Mouse (Mus musculus) MEL (cell line): ENCODE results near the gene Gm38392. TPM values are rescaled to one million over a fixed set of nuclear protein-coding genes. Genes with fewer than 3 reads are reported as not detected.

Source experiments
- DNase-seq: peaks from one replicate; pipeline ENCODE4 v3.0.0; 2011; ENCODE audit warnings: low read depth, low spot score
- H3K27ac ChIP-seq: 2 replicates; pipeline ENCODE4 v1.5.1; 2012; ENCODE audit warnings: low read depth, mild to moderate bottlenecking, control low read depth, low read length, moderate library complexity; ENCODE audit not compliant: control insufficient read depth
- H3K27me3 ChIP-seq, 2 experiments: fragments of 150-350 bp in 1 of 2; sonication (generic) in 1 of 2; 2 replicates each; pipeline ENCODE4 v1.6.1; 2012; ENCODE audit warnings: low read length in 2 of 2, mild to moderate bottlenecking in 2 of 2, improper control_type of control experiment in 1 of 2, moderate library complexity in 1 of 2; ENCODE audit not compliant: insufficient read depth in 2 of 2, control insufficient read depth in 1 of 2
- H3K36me3 ChIP-seq, 2 experiments: 2 replicates each; pipeline ENCODE4 v1.6.1; 2012 to 2014; ENCODE audit warnings: low read length in 2 of 2, improper control_type of control experiment in 1 of 2, inconsistent platforms in 1 of 2, mild to moderate bottlenecking in 1 of 2; ENCODE audit not compliant: insufficient read depth in 2 of 2, control insufficient read depth in 1 of 2
- H3K4me1 ChIP-seq, 2 experiments: fragments of 150-350 bp in 1 of 2; sonication (generic) in 1 of 2; 2 replicates each; pipeline ENCODE4 v1.6.1; 2012; ENCODE audit warnings: low read length in 2 of 2, improper control_type of control experiment in 1 of 2, mild to moderate bottlenecking in 1 of 2; ENCODE audit not compliant: insufficient read depth in 2 of 2, control insufficient read depth in 1 of 2
- H3K4me3 ChIP-seq, 2 experiments: fragments of 150-350 bp in 1 of 2; sonication (generic) in 1 of 2; 2 replicates each; pipeline ENCODE4 v1.5.1; 2012; ENCODE audit warnings: low read depth in 2 of 2, low read length in 2 of 2, mild to moderate bottlenecking in 2 of 2, moderate library complexity in 2 of 2, control low read depth in 1 of 2, improper control_type of control experiment in 1 of 2; ENCODE audit not compliant: control insufficient read depth in 1 of 2, insufficient read depth in 1 of 2
- H3K79me2 ChIP-seq: 2 replicates; pipeline ENCODE4 v1.6.1; 2012; ENCODE audit warnings: mild to moderate bottlenecking, low read length, moderate library complexity; ENCODE audit not compliant: control insufficient read depth, poor library complexity, insufficient read depth
- H3K9ac ChIP-seq: 2 replicates; pipeline ENCODE4 v1.6.1; 2012; ENCODE audit warnings: low read depth, mild to moderate bottlenecking, control low read depth, low read length, moderate library complexity; ENCODE audit not compliant: control insufficient read depth, poor library complexity, severe bottlenecking
- H3K9me3 ChIP-seq: fragments of 150-350 bp; sonication (generic); replicated peaks from 2 replicates; pipeline ENCODE4 v1.6.1; 2012; ENCODE audit warnings: mild to moderate bottlenecking, low read length, improper control_type of control experiment, moderate library complexity; ENCODE audit not compliant: insufficient read depth
- CHD1 ChIP-seq: IDR thresholded peaks from 2 replicates; pipeline ENCODE4 v1.6.1; 2012; ENCODE audit warnings: low read depth, mild to moderate bottlenecking, inconsistent platforms, low read length, improper control_type of control experiment
- CHD2 ChIP-seq: IDR thresholded peaks from 2 replicates; pipeline ENCODE4 v1.6.1; 2011; ENCODE audit warnings: low read length, improper control_type of control experiment
- E2F4 ChIP-seq: IDR thresholded peaks from 2 replicates; pipeline ENCODE4 v1.6.1; 2011; ENCODE audit warnings: low read depth, low read length, improper control_type of control experiment, borderline replicate concordance
- ELF1 ChIP-seq: IDR thresholded peaks from 2 replicates; pipeline ENCODE4 v1.6.1; 2014; ENCODE audit warnings: low read depth, mild to moderate bottlenecking, inconsistent platforms, low read length, improper control_type of control experiment, moderate library complexity
- EP300 ChIP-seq, 2 experiments: IDR thresholded peaks; 2 replicates each; pipeline ENCODE4 v1.6.1; 2011; ENCODE audit warnings: improper control_type of control experiment in 2 of 2, low read length in 2 of 2, low read depth in 1 of 2, mild to moderate bottlenecking in 1 of 2
- ETS1 ChIP-seq: IDR thresholded peaks from 2 replicates; pipeline ENCODE4 v1.6.1; 2012; ENCODE audit warnings: low read depth, mild to moderate bottlenecking, inconsistent platforms, low read length, improper control_type of control experiment, moderate library complexity
- GATA1 ChIP-seq: IDR thresholded peaks from 2 replicates; pipeline ENCODE4 v1.6.1; 2011; ENCODE audit warnings: low read depth, low read length, improper control_type of control experiment
- JUND ChIP-seq: IDR thresholded peaks from 2 replicates; pipeline ENCODE4 v1.6.1; 2011; ENCODE audit warnings: low read depth, mild to moderate bottlenecking, improper control_type of control experiment, low read length
- KAT2A ChIP-seq: conservative IDR thresholded peaks from 2 replicates; pipeline ENCODE4 v1.6.1; 2012; ENCODE audit warnings: low read depth, low read length, improper control_type of control experiment, inconsistent platforms
- MAFK ChIP-seq: IDR thresholded peaks from 2 replicates; pipeline ENCODE4 v1.6.1; 2011; ENCODE audit warnings: low read depth, mild to moderate bottlenecking, low read length, improper control_type of control experiment, borderline replicate concordance
- MAX ChIP-seq: IDR thresholded peaks from 2 replicates; pipeline ENCODE4 v1.6.1; 2011; ENCODE audit warnings: low read length, improper control_type of control experiment
- MAZ ChIP-seq: IDR thresholded peaks from 2 replicates; pipeline ENCODE4 v1.6.1; 2012; ENCODE audit warnings: low read depth, mild to moderate bottlenecking, inconsistent platforms, low read length, improper control_type of control experiment
- MYC ChIP-seq: IDR thresholded peaks from 2 replicates; pipeline ENCODE4 v1.6.1; 2011; ENCODE audit warnings: low read depth, mild to moderate bottlenecking, low read length, improper control_type of control experiment, moderate library complexity
- NELFE ChIP-seq: IDR thresholded peaks from 2 replicates; pipeline ENCODE4 v1.6.1; 2011; ENCODE audit warnings: low read depth, low read length, improper control_type of control experiment
- NRF1 ChIP-seq: IDR thresholded peaks from 2 replicates; pipeline ENCODE4 v1.6.1; 2014; ENCODE audit warnings: low read depth, mild to moderate bottlenecking, inconsistent platforms, low read length, improper control_type of control experiment, moderate library complexity; ENCODE audit not compliant: poor library complexity, insufficient read depth, severe bottlenecking
- POLR2AphosphoS2 ChIP-seq: IDR thresholded peaks from 2 replicates; pipeline ENCODE4 v1.6.1; 2011; ENCODE audit warnings: low read length, improper control_type of control experiment
- POLR2AphosphoS5 ChIP-seq: IDR thresholded peaks from 2 replicates; pipeline ENCODE4 v1.6.1; 2012; ENCODE audit warnings: low read depth, borderline replicate concordance, mild to moderate bottlenecking, inconsistent platforms, low read length, moderate library complexity, mixed read lengths
- RAD21 ChIP-seq: IDR thresholded peaks from 2 replicates; pipeline ENCODE4 v1.6.1; 2011; ENCODE audit warnings: mild to moderate bottlenecking, low read depth, low read length, improper control_type of control experiment
- RCOR1 ChIP-seq: IDR thresholded peaks from 2 replicates; pipeline ENCODE4 v1.6.1; 2012; ENCODE audit warnings: low read depth, mild to moderate bottlenecking, inconsistent platforms, low read length, improper control_type of control experiment
- SIN3A ChIP-seq: IDR thresholded peaks from 2 replicates; pipeline ENCODE4 v1.6.1; 2012; ENCODE audit warnings: low read length, improper control_type of control experiment, inconsistent platforms
- UBTF ChIP-seq: IDR thresholded peaks from 2 replicates; pipeline ENCODE4 v1.6.1; 2012; ENCODE audit warnings: low read depth, mild to moderate bottlenecking, inconsistent platforms, low read length, improper control_type of control experiment, moderate library complexity, borderline replicate concordance; ENCODE audit not compliant: insufficient read depth
- USF1 ChIP-seq: IDR thresholded peaks from 2 replicates; pipeline ENCODE4 v1.6.1; 2014; ENCODE audit warnings: low read depth, mild to moderate bottlenecking, inconsistent platforms, low read length, improper control_type of control experiment, moderate library complexity
- USF2 ChIP-seq, 2 experiments: IDR thresholded peaks; 2 replicates each; pipeline ENCODE4 v1.6.1; 2011 to 2012; ENCODE audit warnings: improper control_type of control experiment in 2 of 2, low read length in 2 of 2, borderline replicate concordance in 1 of 2, inconsistent platforms in 1 of 2, low read depth in 1 of 2, mild to moderate bottlenecking in 1 of 2; ENCODE audit not compliant: insufficient read depth in 1 of 2
- ZKSCAN1 ChIP-seq: IDR thresholded peaks from 2 replicates; pipeline ENCODE4 v1.6.1; 2012; ENCODE audit warnings: low read depth, mild to moderate bottlenecking, inconsistent platforms, low read length, improper control_type of control experiment, moderate library complexity
- ZMIZ1 ChIP-seq: IDR thresholded peaks from 2 replicates; pipeline ENCODE4 v1.6.1; 2012; ENCODE audit warnings: low read depth, mild to moderate bottlenecking, inconsistent platforms, low read length, improper control_type of control experiment, moderate library complexity
- polyA plus RNA-seq, 2 experiments: library from polyadenylated mRNA; stranded (reverse) in 1 of 2; unstranded in 1 of 2; fragments of >175 nt in 1 of 2; fragments of >200 nt in 1 of 2; gene quantifications; 2 replicates each; pipeline versions ENCODE4 v1.2.1 to v1.2.4; 2012; ENCODE audit warnings: low replicate concordance in 2 of 2, low read depth in 1 of 2; ENCODE audit not compliant: insufficient read length in 2 of 2, insufficient read depth in 1 of 2, missing spikeins in 1 of 2
- total RNA-seq: library from RNA; depleted of rRNA; stranded (reverse); fragments of 300-350 nt; gene quantifications from 2 replicates; pipeline ENCODE4 v1.2.3, GENCODE M21; 2012

Gene Gm38392
- total and polyA plus RNA-seq, 3 experiments, result 0.69 to 0.84 TPM; not detected in 1

- H3K79me2 ChIP-seq, result no peaks in the 10 kb centered on the region
- no peak overlapping the region for H3K27ac ChIP-seq
- H3K9me3 ChIP-seq, result no peaks in the 10 kb centered on the region
- H3K27me3 ChIP-seq, result peaks cover 26 to 34% of the 10 kb centered on the region in 2 experiments
- H3K36me3 ChIP-seq, result peaks cover 0 to 5% of the 10 kb centered on the region in 2 experiments; a peak in 1 of 4 replicates
- TF ChIP-seq NELFE, result no peak
- TF ChIP-seq EP300 (IDR thresholded peaks at IDR 0.05; ENCODE audit: low read depth in 1 of 2, low read length in 2 of 2), result no peak
- no peak for TF ChIP-seq RCOR1
- no peak for TF ChIP-seq MAX
- TF ChIP-seq SIN3A, result no peak
- TF ChIP-seq GATA1, result no peak
- no peak for TF ChIP-seq MAZ
- TF ChIP-seq KAT2A, result no peak
- TF ChIP-seq ELF1, result no peak
- TF ChIP-seq USF1, result no peak
- no peak for TF ChIP-seq E2F4
- TF ChIP-seq RAD21, result no peak
- TF ChIP-seq UBTF, result no peak
- no peak for TF ChIP-seq CHD2
- no peak for TF ChIP-seq ETS1
- no peak for DNase-seq
- no peak overlapping the region for H3K9ac ChIP-seq
- H3K4me1 ChIP-seq, result peaks cover 0 to 5% of the 10 kb centered on the region in 2 experiments; a peak in 2 of 4 replicates
- no peak overlapping the region for H3K4me3 ChIP-seq
Observed at GRCm38 (mm10) chr3:88231061-88231641, 55.9 kb downstream of the Gm38392 start.

- H3K9me3 ChIP-seq, result no peaks in the 10 kb centered on the region
- H3K27me3 ChIP-seq, result peaks cover 27 to 35% of the 10 kb centered on the region in 2 experiments
- H3K4me3 ChIP-seq, result no peak overlapping the region
- peaks cover 0 to 5% of the 10 kb centered on the region in 2 experiments; a peak in 2 of 4 replicates for H3K4me1 ChIP-seq
- peaks cover 0 to 5% of the 10 kb centered on the region in 2 experiments; a peak in 1 of 4 replicates for H3K36me3 ChIP-seq
- no peak for DNase-seq
- no peak overlapping the region for H3K27ac ChIP-seq
- H3K79me2 ChIP-seq, result no peaks in the 10 kb centered on the region
- TF ChIP-seq KAT2A (no peak), MAZ (no peak), ZKSCAN1 (no peak), JUND (no peak), MYC (no peak), MAFK (no peak), CHD1 (no peak), MAX (no peak), ELF1 (no peak), EP300 (IDR thresholded peaks at IDR 0.05; ENCODE audit: low read depth in 1 of 2, low read length in 2 of 2) (no peak), USF2 (IDR thresholded peaks at IDR 0.05; ENCODE audit: borderline replicate concordance in 1 of 2, insufficient read depth in 1 of 2, low read depth in 1 of 2, low read length in 2 of 2) (no peak), ZMIZ1 (no peak), POLR2AphosphoS2 (no peak), POLR2AphosphoS5 (no peak), NRF1 (no peak), UBTF (no peak), SIN3A (no peak)
- H3K9ac ChIP-seq, result no peak overlapping the region
Observed at GRCm38 (mm10) chr3:88230262-88231047, 56.6 kb downstream of the Gm38392 start.
